Mouse (Mus musculus): ENCODE measurements around the gene Lrtm1. TPM values are rescaled to one million over a fixed set of nuclear protein-coding genes. Genes with fewer than 3 reads are reported as not detected.

Gene Lrtm1
- 0.09 and 0.26 TPM in 2 replicates for polyA plus RNA-seq (2016; fragmentation: Nextera tagmentation; extraction: Ambion mirVana)

DNA sequence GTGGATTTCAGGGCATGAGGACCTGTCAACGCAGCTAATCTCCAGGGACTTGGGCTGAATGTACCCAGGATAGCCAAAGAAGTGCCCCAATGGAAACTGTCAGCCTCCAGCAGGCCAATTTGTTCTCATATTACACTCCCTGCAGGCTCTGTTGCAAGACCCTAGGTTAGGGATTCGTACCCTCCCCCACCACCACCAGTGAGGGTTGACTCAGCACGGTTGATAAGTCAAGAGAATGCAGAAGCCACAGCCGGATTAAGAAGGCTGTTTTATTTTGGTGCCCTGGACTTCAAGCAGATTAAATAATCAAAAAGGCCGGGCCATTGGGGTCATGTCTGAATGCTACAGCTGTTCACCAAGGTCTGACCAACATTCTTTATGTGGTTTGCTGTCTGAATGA is at the start of gene Lrtm1:
Gene Lrtm1 (plus strand): TSS at position 326 of the 400 bp plus-strand sequence.
- no peaks in the 10 kb centered on the region for H3K36me3 ChIP-seq (replicated peaks)
- no peak for ATAC-seq (ENCODE audit: low FRiP score)
- WGBS = 1% methylated on average over 5 of the region's 5 CpGs
- no peak within 1 kb of the TSS for H3K9ac ChIP-seq
- H3K9me3 ChIP-seq = no peaks in the 10 kb centered on the region
- no peak within 1 kb of the TSS for H3K27ac ChIP-seq
- H3K4me1 ChIP-seq = peaks cover 26% of the 10 kb centered on the region
- no peak within 1 kb of the TSS for H3K4me3 ChIP-seq (replicated peaks)
- no peaks in the 10 kb centered on the region for H3K27me3 ChIP-seq
- no peak within 1 kb of the TSS for H3K4me2 ChIP-seq

DNA sequence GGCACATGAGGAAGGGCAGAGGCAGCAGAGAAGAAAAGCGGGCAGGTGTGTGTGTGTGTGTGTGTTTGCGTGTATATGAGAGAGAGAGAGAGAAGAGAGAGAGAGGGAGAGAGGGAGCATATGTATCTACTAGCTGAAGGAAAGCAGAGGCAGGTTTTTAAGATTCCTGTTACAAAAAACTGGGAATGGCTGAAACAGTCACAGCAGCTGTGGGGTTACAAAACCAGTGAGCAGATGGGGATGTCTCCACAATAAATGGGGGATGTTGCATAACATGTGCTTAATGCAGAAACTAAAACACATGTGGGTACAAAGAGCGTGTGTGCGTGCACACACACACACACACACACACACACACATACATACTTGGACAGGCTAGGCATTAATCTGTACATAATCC is 48.8 kb upstream of the Lrtm1 start:
- Histone ChIP-seq H3K4me2 (no peak overlapping the region), H3K27me3 (peaks cover 3% of the 10 kb centered on the region), H3K9ac (no peak overlapping the region), H3K9me3 (no peaks in the 10 kb centered on the region), H3K27ac (no peak overlapping the region), H3K36me3 (replicated peaks) (no peaks in the 10 kb centered on the region), H3K4me1 (peaks cover 12% of the 10 kb centered on the region), H3K4me3 (replicated peaks) (no peak overlapping the region)
- 85% methylated on average over 4 of the region's 4 CpGs for WGBS
- no peak for ATAC-seq (ENCODE audit: low FRiP score)

GRCm38 (mm10) chr14:28972620-28973019 is 45.4 kb upstream of the Lrtm1 start:
- 12% methylated on average over 5 of the region's 5 CpGs for WGBS
- H3K27ac ChIP-seq = no peak overlapping the region

GRCm38 (mm10) chr14:28979230-28979629 is 38.8 kb upstream of the Lrtm1 start:
- 96% methylated on average over 2 of the region's 2 CpGs for WGBS
- Histone ChIP-seq H3K27me3 (no peaks in the 10 kb centered on the region), H3K4me2 (no peak overlapping the region)

More at GRCm38 (mm10) chr14:28972620-28973019, 45.4 kb upstream of the Lrtm1 start:
- ATAC-seq (ENCODE audit: low FRiP score) = no peak
- H3K4me2 ChIP-seq = 0 out of 2 replicates have a peak overlapping the region, but pooled peaks have one; percentile 10
- no peaks in the 10 kb centered on the region for H3K36me3 ChIP-seq (replicated peaks)
- peaks cover 12% of the 10 kb centered on the region for H3K4me1 ChIP-seq
- H3K4me3 ChIP-seq (replicated peaks) = no peak overlapping the region
- H3K9me3 ChIP-seq = no peaks in the 10 kb centered on the region
- no peak overlapping the region for H3K9ac ChIP-seq
- peaks cover 3% of the 10 kb centered on the region for H3K27me3 ChIP-seq

GRCm38 (mm10) chr14:28980482-28980881 is 37.5 kb upstream of the Lrtm1 start:
- Histone ChIP-seq H3K9ac (no peak overlapping the region), H3K36me3 (replicated peaks) (no peaks in the 10 kb centered on the region), H3K4me2 (no peak overlapping the region), H3K4me3 (replicated peaks) (no peak overlapping the region), H3K9me3 (no peaks in the 10 kb centered on the region), H3K27ac (no peak overlapping the region), H3K4me1 (no peaks in the 10 kb centered on the region; the same call in 1 of the 2 replicates), H3K27me3 (no peaks in the 10 kb centered on the region)
- whole genome bisulfite sequencing = 15% methylated on average over 3 of the region's 3 CpGs
- ATAC-seq (ENCODE audit: low FRiP score) = no peak

More at GRCm38 (mm10) chr14:28979230-28979629, 38.8 kb upstream of the Lrtm1 start:
- no peak for ATAC-seq (ENCODE audit: low FRiP score)
- Histone ChIP-seq H3K4me3 (replicated peaks) (no peak overlapping the region), H3K9me3 (no peaks in the 10 kb centered on the region), H3K9ac (no peak overlapping the region), H3K4me1 (no peaks in the 10 kb centered on the region; the same call in 1 of the 2 replicates), H3K36me3 (replicated peaks) (no peaks in the 10 kb centered on the region), H3K27ac (no peak overlapping the region)

DNA sequence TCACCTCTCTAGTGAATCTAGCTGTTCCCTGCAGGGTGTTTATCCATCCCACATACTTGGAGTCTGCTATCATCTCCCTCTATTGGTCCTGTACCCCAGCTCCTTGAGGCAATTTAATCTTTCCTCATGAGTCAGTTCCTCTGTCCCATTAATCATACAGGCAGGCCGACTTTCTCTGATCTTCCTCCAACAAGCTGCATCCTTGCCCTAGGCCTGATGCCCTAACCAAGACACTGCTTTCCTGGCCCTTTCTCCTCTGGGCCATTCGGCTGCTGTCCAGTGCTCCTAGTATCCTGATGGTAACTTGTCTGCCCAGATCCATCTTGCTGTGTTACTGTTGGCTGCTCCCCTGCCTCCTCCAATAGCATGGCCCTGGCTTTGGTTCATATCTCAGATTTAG is 33.7 kb upstream of the Lrtm1 start:
- Histone ChIP-seq H3K4me2 (no peak overlapping the region), H3K27me3 (no peaks in the 10 kb centered on the region), H3K4me3 (replicated peaks) (no peak overlapping the region), H3K9me3 (no peaks in the 10 kb centered on the region), H3K9ac (no peak overlapping the region), H3K4me1 (no peaks in the 10 kb centered on the region; the same call in 1 of the 2 replicates), H3K27ac (no peak overlapping the region), H3K36me3 (replicated peaks) (no peaks in the 10 kb centered on the region)
- 96% methylated on average over 2 of the region's 2 CpGs for WGBS
- ATAC-seq (ENCODE audit: low FRiP score) = no peak

- WGBS = 89% methylated on average over 7 of the region's 7 CpGs
- Histone ChIP-seq H3K4me2 (no peak overlapping the region), H3K4me3 (replicated peaks) (no peak overlapping the region)
Observed at GRCm38 (mm10) chr14:28988211-28988900, 29.7 kb upstream of the Lrtm1 start.

DNA sequence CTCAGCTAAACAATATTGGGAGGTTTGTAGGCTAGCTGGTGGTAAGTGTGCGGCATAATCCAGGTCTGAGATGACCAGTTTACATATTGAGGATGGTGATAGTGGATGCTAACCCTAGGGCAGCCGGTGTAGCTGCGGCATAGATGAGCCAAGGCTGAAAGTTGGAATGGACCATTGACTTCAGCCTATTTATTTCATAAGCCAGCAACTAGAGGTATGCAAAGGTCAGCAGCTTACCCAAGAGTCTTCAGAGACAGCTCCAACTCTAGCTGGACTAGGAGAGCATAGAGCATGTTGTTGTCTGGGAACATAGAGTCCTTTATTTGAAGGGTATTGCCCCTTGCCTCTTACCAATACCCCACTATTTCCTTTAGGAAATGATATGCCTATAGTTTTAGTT is 21.4 kb upstream of the Lrtm1 start:
- Histone ChIP-seq H3K4me3 (replicated peaks) (no peak overlapping the region), H3K9me3 (no peaks in the 10 kb centered on the region), H3K36me3 (replicated peaks) (no peaks in the 10 kb centered on the region), H3K9ac (no peak overlapping the region), H3K27me3 (no peaks in the 10 kb centered on the region), H3K4me2 (no peak overlapping the region), H3K27ac (no peak overlapping the region), H3K4me1 (no peaks in the 10 kb centered on the region)
- 98% methylated on average over 3 of the region's 3 CpGs for WGBS
- no peak for ATAC-seq (ENCODE audit: low FRiP score)

More at GRCm38 (mm10) chr14:28988211-28988900, 29.7 kb upstream of the Lrtm1 start:
- no peak overlapping the region for H3K9ac ChIP-seq
- no peak for ATAC-seq (ENCODE audit: low FRiP score)
- no peaks in the 10 kb centered on the region for H3K9me3 ChIP-seq
- no peaks in the 10 kb centered on the region for H3K27me3 ChIP-seq
- H3K4me1 ChIP-seq = no peaks in the 10 kb centered on the region
- H3K36me3 ChIP-seq (replicated peaks) = no peaks in the 10 kb centered on the region
- H3K27ac ChIP-seq = no peak overlapping the region

DNA sequence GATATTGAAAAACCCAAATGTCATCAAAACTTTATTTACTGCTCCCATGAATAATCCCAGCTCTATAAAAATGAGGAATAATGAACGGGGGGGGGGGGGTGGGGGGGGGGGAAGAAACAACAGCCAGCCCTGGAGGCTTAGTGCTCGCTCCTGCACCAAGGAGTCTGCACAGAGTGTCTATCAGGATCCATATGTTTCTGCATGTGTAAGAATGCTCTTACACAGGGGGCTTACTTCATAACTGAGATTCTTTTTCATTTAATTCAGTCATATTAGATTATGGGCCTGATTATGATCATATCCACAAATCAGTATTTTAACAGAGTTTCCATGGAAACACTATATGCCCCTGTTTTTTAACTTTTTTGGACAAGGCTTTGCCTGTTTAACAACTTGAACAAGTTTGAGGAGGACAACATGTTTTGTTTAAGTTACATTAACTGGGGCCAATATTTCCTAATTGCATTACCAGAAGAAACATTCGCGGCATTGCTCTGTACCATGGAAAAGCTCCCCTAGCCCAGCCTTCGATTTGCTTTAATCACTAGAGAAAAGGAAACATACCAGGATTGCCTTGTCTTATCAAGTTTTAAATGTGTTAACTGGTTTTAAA is 12.7 kb upstream of the Lrtm1 start:
- 82% methylated on average over 5 of the region's 5 CpGs for WGBS

GRCm38 (mm10) chr14:29009644-29010043 is 8.4 kb upstream of the Lrtm1 start:
- no peaks in the 10 kb centered on the region for H3K36me3 ChIP-seq (replicated peaks)
- no peaks in the 10 kb centered on the region for H3K27me3 ChIP-seq
- no peak overlapping the region for H3K9ac ChIP-seq
- WGBS = 90% methylated on average over 4 of the region's 4 CpGs
- H3K4me2 ChIP-seq = no peak overlapping the region
- no peak for ATAC-seq (ENCODE audit: low FRiP score)
- H3K4me1 ChIP-seq = peaks cover 11% of the 10 kb centered on the region
- no peak overlapping the region for H3K27ac ChIP-seq
- H3K9me3 ChIP-seq = no peaks in the 10 kb centered on the region
- H3K4me3 ChIP-seq (replicated peaks) = no peak overlapping the region

More for the DNA sequence above, 12.7 kb upstream of the Lrtm1 start:
- Histone ChIP-seq H3K9me3 (no peaks in the 10 kb centered on the region), H3K4me1 (peaks cover 5% of the 10 kb centered on the region), H3K36me3 (replicated peaks) (no peaks in the 10 kb centered on the region), H3K4me3 (replicated peaks) (no peak overlapping the region), H3K9ac (no peak overlapping the region), H3K27ac (no peak overlapping the region), H3K27me3 (no peaks in the 10 kb centered on the region), H3K4me2 (no peak overlapping the region)
- ATAC-seq (ENCODE audit: low FRiP score) = no peak

DNA sequence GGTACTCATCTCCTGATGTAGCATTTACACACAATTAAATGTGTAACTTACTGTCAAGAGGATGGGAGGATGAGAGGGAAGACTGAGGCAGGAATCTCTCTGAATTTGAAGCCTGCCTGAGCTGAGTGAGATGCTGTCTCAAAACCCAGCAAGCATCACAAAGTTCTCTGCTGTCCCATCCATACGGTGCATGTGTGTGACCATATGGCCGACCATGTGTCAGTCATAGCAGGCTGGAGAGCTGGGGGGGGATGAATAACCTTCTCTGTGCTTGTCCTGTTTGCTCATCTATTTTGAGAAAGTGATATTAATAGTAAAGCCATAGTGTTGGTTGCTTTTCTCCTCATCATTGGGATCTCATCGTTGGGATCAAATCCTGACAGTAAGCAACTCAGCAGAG is 4.8 kb upstream of the Lrtm1 start:
- Histone ChIP-seq H3K27ac (no peak overlapping the region), H3K4me2 (no peak overlapping the region), H3K27me3 (no peaks in the 10 kb centered on the region), H3K4me1 (peaks cover 31% of the 10 kb centered on the region), H3K9ac (no peak overlapping the region), H3K4me3 (replicated peaks) (no peak overlapping the region), H3K9me3 (no peaks in the 10 kb centered on the region), H3K36me3 (replicated peaks) (no peaks in the 10 kb centered on the region)
- 90% methylated on average over 3 of the region's 3 CpGs for WGBS
- ATAC-seq (ENCODE audit: low FRiP score) = no peak

DNA sequence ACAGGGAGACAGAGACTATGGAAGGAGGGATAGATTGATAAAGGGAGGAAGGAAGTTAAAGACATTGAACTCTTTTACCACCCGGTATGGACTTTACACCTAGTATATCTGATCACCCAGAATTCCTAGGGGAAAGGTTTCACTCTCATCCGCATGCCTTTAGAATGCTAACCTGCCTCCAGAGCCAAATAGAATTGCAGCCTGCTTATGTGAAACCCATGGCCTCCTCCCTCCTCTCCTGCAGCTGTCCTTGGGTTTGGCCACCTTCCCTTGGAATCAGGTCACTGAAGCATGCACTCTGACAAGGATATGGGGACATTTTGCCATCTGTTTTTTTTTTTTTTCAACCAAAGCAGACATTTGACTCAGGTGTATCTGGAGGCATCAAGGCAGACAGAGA is 3.3 kb upstream of the Lrtm1 start:
- H3K27me3 ChIP-seq = no peaks in the 10 kb centered on the region
- H3K4me3 ChIP-seq (replicated peaks) = no peak overlapping the region
- ATAC-seq (ENCODE audit: low FRiP score) = no peak
- H3K4me2 ChIP-seq = no peak overlapping the region
- 85% methylated on average over 2 of the region's 2 CpGs for WGBS
- H3K36me3 ChIP-seq (replicated peaks) = no peaks in the 10 kb centered on the region
- peaks cover 37% of the 10 kb centered on the region for H3K4me1 ChIP-seq
- no peak overlapping the region for H3K27ac ChIP-seq
- no peaks in the 10 kb centered on the region for H3K9me3 ChIP-seq
- no peak overlapping the region for H3K9ac ChIP-seq

DNA sequence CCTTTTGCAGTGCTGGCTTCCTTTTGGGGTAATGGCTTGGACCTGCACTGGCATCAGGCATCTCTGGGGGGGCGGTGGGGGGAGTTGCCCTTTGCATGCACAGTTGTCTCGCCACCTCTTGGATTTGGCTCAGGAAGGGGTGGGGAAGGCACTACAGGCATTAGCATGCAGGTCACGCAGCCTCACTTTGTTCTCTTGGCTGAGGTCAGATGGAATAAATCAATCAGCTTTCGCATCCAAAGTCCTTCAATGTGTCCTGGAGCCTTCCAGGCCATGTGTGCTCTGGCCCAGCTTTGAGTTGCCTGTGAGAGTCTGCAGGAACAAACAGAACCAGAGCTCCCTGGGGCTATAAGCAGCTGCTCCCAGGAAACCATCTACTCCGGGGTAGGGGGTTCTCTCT is 2.1 kb upstream of the Lrtm1 start:
- Histone ChIP-seq H3K27me3 (no peaks in the 10 kb centered on the region), H3K9ac (no peak overlapping the region), H3K4me1 (peaks cover 29% of the 10 kb centered on the region), H3K4me2 (no peak overlapping the region), H3K4me3 (replicated peaks) (no peak overlapping the region), H3K27ac (no peak overlapping the region), H3K36me3 (replicated peaks) (no peaks in the 10 kb centered on the region), H3K9me3 (no peaks in the 10 kb centered on the region)
- ATAC-seq (ENCODE audit: low FRiP score) = peak; percentile 36; the same call in 1 of the 2 replicates
- WGBS = 31% methylated on average over 5 of the region's 5 CpGs

Measured in forebrain, embryonic 12.5 days (tissue).